Mouse (Mus musculus): Measurements from ENCODE around the gene Caskin2.
"Not testable (repeated sequence)": the region's sequence is repeated elsewhere in the genome, so short reads cannot be mapped to it uniquely, and the experiment has no call there.

The Caskin2 gene

GRCm38 (mm10) chr11:115813507-115814296 is at the start of gene Caskin2:
Gene Caskin2 (minus strand): TSS chr11:115813639.
- in situ Hi-C loops (cut with MseI, MboI) = loop anchor here (5.0 kb wide), 1 partner anchor 86 kb away; no protein-coding TSS in a partner anchor

- in situ Hi-C loops (cut with MseI, MboI) = no loop called here
These were observed 45.9 kb upstream of the Caskin2 start for GRCm38 (mm10) chr11:115859143-115859945.

- in situ Hi-C loops (cut with MseI, MboI) = no loop called here
These were observed 44.9 kb upstream of the Caskin2 start, which contains the start of gene Myo15b for GRCm38 (mm10) chr11:115858354-115858753. Gene Myo15b (plus strand): TSS chr11:115858406.

- in situ Hi-C loops (cut with MseI, MboI) = no loop called here
These were observed 44.5 kb upstream of the Caskin2 start for GRCm38 (mm10) chr11:115857936-115858335.

GRCm38 (mm10) chr11:115857146-115857545 is 43.7 kb upstream of the Caskin2 start:
- in situ Hi-C loops (cut with MseI, MboI) = not testable (repeated sequence)

- in situ Hi-C loops (cut with MseI, MboI) = no loop called here
These were observed 41.2 kb upstream of the Caskin2 start for GRCm38 (mm10) chr11:115854674-115855073.

- in situ Hi-C loops (cut with MseI, MboI) = no loop called here
These were observed 32.4 kb upstream of the Caskin2 start for GRCm38 (mm10) chr11:115845819-115846218.

- in situ Hi-C loops (cut with MseI, MboI) = no loop called here
These were observed 30.8 kb upstream of the Caskin2 start for GRCm38 (mm10) chr11:115844240-115844639.

- in situ Hi-C loops (cut with MseI, MboI) = no loop called here
These were observed 30.4 kb upstream of the Caskin2 start for GRCm38 (mm10) chr11:115843891-115844239.

- in situ Hi-C loops (cut with MseI, MboI) = no loop called here
These were observed 29.9 kb upstream of the Caskin2 start for GRCm38 (mm10) chr11:115843141-115843890.

- in situ Hi-C loops (cut with MseI, MboI) = no loop called here
These were observed 28.6 kb upstream of the Caskin2 start for GRCm38 (mm10) chr11:115841961-115842550.

- in situ Hi-C loops (cut with MseI, MboI) = no loop called here
These were observed 27.6 kb upstream of the Caskin2 start for GRCm38 (mm10) chr11:115841044-115841443.

- in situ Hi-C loops (cut with MseI, MboI) = no loop called here
These were observed 26.3 kb upstream of the Caskin2 start for GRCm38 (mm10) chr11:115839732-115840131.

GRCm38 (mm10) chr11:115838895-115839311 is 25.5 kb upstream of the Caskin2 start:
- in situ Hi-C loops (cut with MseI, MboI) = no loop called here

- in situ Hi-C loops (cut with MseI, MboI) = no loop called here
These were observed 24.3 kb upstream of the Caskin2 start for GRCm38 (mm10) chr11:115837606-115838345.

GRCm38 (mm10) chr11:115836656-115837395 is 23.4 kb upstream of the Caskin2 start:
- in situ Hi-C loops (cut with MseI, MboI) = no loop called here

GRCm38 (mm10) chr11:115834033-115834432 is 20.6 kb upstream of the Caskin2 start:
- in situ Hi-C loops (cut with MseI, MboI) = no loop called here

GRCm38 (mm10) chr11:115833021-115833513 is 19.6 kb upstream of the Caskin2 start:
- in situ Hi-C loops (cut with MseI, MboI) = no loop called here

GRCm38 (mm10) chr11:115832523-115832922 is 19.1 kb upstream of the Caskin2 start:
- in situ Hi-C loops (cut with MseI, MboI) = no loop called here

GRCm38 (mm10) chr11:115832064-115832463 is 18.6 kb upstream of the Caskin2 start:
- in situ Hi-C loops (cut with MseI, MboI) = no loop called here

Data from mouse trophoblast stem cell (cell line).